In genomic region chr7:67027216-67027615, GRCm38 (mm10) we compare ENCODE assay signal across 14 mouse cellular contexts.
"Had no signal": no experiment of that assay in that cellular context is flagged by ENCODE, and none has a peak within 500 bp of the region (broad histone marks: within the 10 kb centered on the region; RNA-seq: fewer than 3 reads in every experiment).

No protein-coding gene starts in this region.

- H3K36me3 ChIP-seq: liver, embryonic 13.5 days; midbrain, embryonic 12.5 days; neural tube, embryonic 13.5 days; stomach, embryonic 15.5 days had no signal

- H3K9me3 ChIP-seq: liver, embryonic 13.5 days; midbrain, embryonic 12.5 days; neural tube, embryonic 13.5 days; stomach, embryonic 15.5 days had no signal

- H3K4me1 ChIP-seq: megakaryocyte, embryonic 14.5 days; midbrain, embryonic 12.5 days; neural tube, embryonic 13.5 days; stomach, embryonic 15.5 days had no signal

- H3K4me3 ChIP-seq: liver, embryonic 13.5 days; megakaryocyte, embryonic 14.5 days; midbrain, embryonic 12.5 days; neural tube, embryonic 13.5 days; stomach, embryonic 15.5 days had no signal

- H3K4me2 ChIP-seq: liver, embryonic 13.5 days; midbrain, embryonic 12.5 days; neural tube, embryonic 13.5 days; stomach, embryonic 15.5 days had no signal

- H3K27me3 ChIP-seq: liver, embryonic 13.5 days; megakaryocyte, embryonic 14.5 days; midbrain, embryonic 12.5 days; neural tube, embryonic 13.5 days; stomach, embryonic 15.5 days had no signal

- DNase-seq: kidney, adult 2 months; kidney, postnatal 25 days; liver; liver, embryonic 13.5 days; liver, postnatal 0 days; lung, postnatal 36 days; right cerebral cortex, postnatal 14 days; thymus, adult 2 months; thymus, postnatal 25 days had no signal

- ATAC-seq: liver, postnatal 0 days; midbrain, embryonic 16.5 days had no signal

- H3K9ac ChIP-seq: liver, embryonic 13.5 days; liver, postnatal 0 days; midbrain, embryonic 12.5 days; neural tube, embryonic 13.5 days; stomach, embryonic 15.5 days had no signal

- H3K27ac ChIP-seq: liver, embryonic 13.5 days; midbrain, embryonic 12.5 days; neural tube, embryonic 13.5 days had no signal
